ENCODE assay signal across 12 mouse cellular contexts in the genomic region with DNA sequence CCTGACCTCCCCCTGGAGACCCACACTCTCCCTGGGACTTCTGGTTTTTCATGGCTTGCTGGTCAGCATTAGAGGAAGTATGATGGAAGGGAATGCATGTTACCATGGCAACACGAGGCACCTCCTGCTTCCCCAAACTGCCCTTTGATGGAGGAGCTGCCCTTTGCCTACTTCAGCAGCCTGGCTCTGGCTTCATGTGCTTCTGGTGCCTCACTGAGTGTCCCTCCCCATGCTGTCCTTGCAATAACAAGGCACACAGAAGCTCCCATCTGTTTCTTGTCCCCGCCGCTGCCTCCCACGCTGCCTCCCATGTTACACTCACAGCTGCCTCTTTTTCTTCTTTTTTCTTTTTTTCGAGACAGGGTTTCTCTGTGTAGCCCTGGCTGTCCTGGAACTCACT. TPM values are rescaled to one million over a fixed set of nuclear protein-coding genes. Genes with fewer than 3 reads are reported as not detected.
DNase-seq lines count a peak whose midpoint lies in the region; ATAC-seq and TF ChIP-seq lines count a peak whose summit lies in the region.
"Had no signal": no experiment of that assay in that cellular context is flagged by ENCODE, and none has a peak within 500 bp of the region (broad histone marks: within the 10 kb centered on the region; RNA-seq: fewer than 3 reads in every experiment).

No protein-coding gene starts in this region.

- H3K27me3 ChIP-seq in kidney, embryonic 16.5 days (ENCODE audit: insufficient read depth, low read length), result no peaks in the 10 kb centered on the region
- H3K27me3 ChIP-seq in heart, adult 2 months (ENCODE audit: control insufficient read depth, insufficient read depth, low read length), result no peaks in the 10 kb centered on the region
- H3K27me3 ChIP-seq: embryonic facial prominence, embryonic 15.5 days; heart, embryonic 13.5 days; neural tube, embryonic 13.5 days had no signal

- intact Hi-C loops in heart, adult 2 months (cut with DNase I), result loop anchor here (2.0 kb wide), 1 partner anchor 17 kb away; no protein-coding TSS in a partner anchor

- H3K9me3 ChIP-seq in kidney, embryonic 16.5 days (ENCODE audit: low read length), result no peaks in the 10 kb centered on the region
- H3K9me3 ChIP-seq: embryonic facial prominence, embryonic 15.5 days; heart, embryonic 13.5 days; neural tube, embryonic 13.5 days had no signal

- H3K4me3 ChIP-seq in kidney, embryonic 16.5 days (ENCODE audit: low read length), result no peak overlapping the region
- no peak overlapping the region for H3K4me3 ChIP-seq in heart, adult 2 months
- H3K4me3 ChIP-seq: embryonic facial prominence, embryonic 15.5 days; heart, embryonic 13.5 days; neural tube, embryonic 13.5 days had no signal

- no peak for TF ChIP-seq POLR2A in brain, embryonic 14.5 days (IDR thresholded peaks at IDR 0.05; ENCODE audit: borderline replicate concordance, extremely low read depth, insufficient read depth, insufficient read length, poor library complexity, severe bottlenecking)
- no peak for TF ChIP-seq POLR2A in heart, adult 2 months (IDR thresholded peaks at IDR 0.05; ENCODE audit: insufficient read depth, low read depth, low read length)

- H3K27ac ChIP-seq in kidney, embryonic 16.5 days (ENCODE audit: low read length), result no peak overlapping the region
- H3K27ac ChIP-seq in heart, adult 2 months, result no peak overlapping the region
- H3K27ac ChIP-seq: embryonic facial prominence, embryonic 15.5 days; heart, embryonic 13.5 days; neural tube, embryonic 13.5 days had no signal

- H3K9ac ChIP-seq in kidney, embryonic 16.5 days (replicated peaks; ENCODE audit: low read length), result no peak overlapping the region
- no peak overlapping the region for H3K9ac ChIP-seq in heart, adult 2 months (ENCODE audit: low read depth, low read length)
- H3K9ac ChIP-seq: embryonic facial prominence, embryonic 15.5 days; heart, embryonic 13.5 days; neural tube, embryonic 13.5 days had no signal

- H3K4me1 ChIP-seq in kidney, embryonic 16.5 days (ENCODE audit: insufficient read depth, low read length), result peaks cover 20% of the 10 kb centered on the region
- H3K4me1 ChIP-seq in heart, adult 2 months (ENCODE audit: control insufficient read depth, insufficient read depth, low read length), result peaks cover 10% of the 10 kb centered on the region; the same call in 1 of the 2 replicates
- H3K4me1 ChIP-seq: embryonic facial prominence, embryonic 15.5 days had no signal

- ATAC-seq in kidney, embryonic 16.5 days (ENCODE audit: low FRiP score, low TSS enrichment), result peak; percentile 40; the same call in 1 of the 2 replicates

- TF ChIP-seq CTCF in brain, embryonic 14.5 days (IDR thresholded peaks at IDR 0.05; ENCODE audit: borderline replicate concordance, extremely low read depth, insufficient read depth, insufficient read length), result no peak
- no peak for TF ChIP-seq CTCF in heart, adult 2 months (IDR thresholded peaks at IDR 0.05)

- TF ChIP-seq EP300 in heart, adult 2 months (IDR thresholded peaks at IDR 0.05; ENCODE audit: insufficient read depth, low read depth, low read length), result no peak

- H3K4me2 ChIP-seq in kidney, embryonic 16.5 days (replicated peaks; ENCODE audit: low read depth, low read length), result no peak overlapping the region
- H3K4me2 ChIP-seq: embryonic facial prominence, embryonic 15.5 days; heart, embryonic 13.5 days; neural tube, embryonic 13.5 days had no signal

- H3K79me2 ChIP-seq in heart, adult 2 months (replicated peaks; ENCODE audit: control insufficient read depth, insufficient read depth, low read length), result no peaks in the 10 kb centered on the region

- no peaks in the 10 kb centered on the region for H3K36me3 ChIP-seq in kidney, embryonic 16.5 days (ENCODE audit: insufficient read depth, low read length)
- no peaks in the 10 kb centered on the region for H3K36me3 ChIP-seq in heart, adult 2 months (ENCODE audit: control insufficient read depth, insufficient read depth, low read length)
- H3K36me3 ChIP-seq: embryonic facial prominence, embryonic 15.5 days; heart, embryonic 13.5 days; neural tube, embryonic 13.5 days had no signal

- DNase-seq in kidney, adult 8-10 months, result no peak
- DNase-seq in brain, embryonic 14.5 days (ENCODE audit: low read depth), result peak; percentile 38
- peak; percentile 29 to 41 for DNase-seq in frontal cortex, postnatal 25 days (ENCODE audit: low spot score in 2 of 2)
- peak; percentile 50 for DNase-seq in lung, postnatal 25 days (ENCODE audit: low spot score)
- DNase-seq in adrenal gland, postnatal 14 days, result no peak
- DNase-seq in T-cell, adult 2 months (ENCODE audit: low spot score), result no peak
- DNase-seq in heart, adult 2 months, result no peak

- 12% methylated on average over 5 of the region's 5 CpGs for WGBS in kidney, embryonic 16.5 days
- WGBS in heart, adult 2 months, result 67% methylated on average over 5 of the region's 5 CpGs

RNA-seq across cellular contexts. Expression of gene Togaram2, which starts 20.3 kb away (rescaled TPM):
- polyA plus RNA-seq in kidney, embryonic 16.5 days (2015; fragmentation: Nextera tagmentation; extraction: Ambion mirVana), result 0.08 and 0.25 TPM in 2 replicates
- 0.61 and 0.68 TPM in 2 replicates for polyA plus RNA-seq in brain, embryonic 14.5 days (2012; rRNA removed)
- total RNA-seq in adrenal gland, postnatal 14 days (2021), result not detected in 2 replicates
- 1 to 10 TPM; 5.4 to 5.5 TPM for total RNA-seq in heart, adult 2 months (2021)
- 5.3 and 5.9 TPM in 2 replicates for polyA plus RNA-seq in heart, adult 2 months (2012; rRNA removed)

RNA-seq across cellular contexts. Expression of gene Pcare, which starts 59.4 kb away (rescaled TPM):
- 0.04 TPM in 1 of 2 replicates, not detected in the other for polyA plus RNA-seq in kidney, embryonic 16.5 days (2015; fragmentation: Nextera tagmentation; extraction: Ambion mirVana)
- polyA plus RNA-seq in brain, embryonic 14.5 days (2012; rRNA removed), result not detected in 2 replicates
- total RNA-seq in adrenal gland, postnatal 14 days (2021), result not detected in 2 replicates
- total RNA-seq in heart, adult 2 months (2021), result under 1 TPM; 0.26 to 0.45 TPM
- polyA plus RNA-seq in heart, adult 2 months (2012; rRNA removed), result 0.02 and 0.15 TPM in 2 replicates
- polyA plus RNA-seq: embryonic facial prominence, embryonic 15.5 days; heart, embryonic 13.5 days; neural tube, embryonic 13.5 days; stomach, embryonic 16.5 days had no signal

Comparison
In these comparisons a context has a peak if more than half of its experiments do, and no peak if none do; other contexts are left out.
1. DNase-seq: peak in brain, embryonic 14.5 days (single experiment), frontal cortex, postnatal 25 days (2 of 2) and lung, postnatal 25 days (single experiment); none in kidney, adult 8-10 months (0 of 2), adrenal gland, postnatal 14 days (single experiment), T-cell, adult 2 months (single experiment) and heart, adult 2 months (0 of 2).